Mouse (Mus musculus): ENCODE data around the gene Phc3. TPM values are rescaled to one million over a fixed set of nuclear protein-coding genes. Genes with fewer than 3 reads are reported as not detected.
A peak's percentile ranks its signal among the peaks of the same experiment; 100 is the strongest.

The Phc3 gene
- polyA plus RNA-seq, 1 experiment from 2014 or later = 7.8 TPM

DNA sequence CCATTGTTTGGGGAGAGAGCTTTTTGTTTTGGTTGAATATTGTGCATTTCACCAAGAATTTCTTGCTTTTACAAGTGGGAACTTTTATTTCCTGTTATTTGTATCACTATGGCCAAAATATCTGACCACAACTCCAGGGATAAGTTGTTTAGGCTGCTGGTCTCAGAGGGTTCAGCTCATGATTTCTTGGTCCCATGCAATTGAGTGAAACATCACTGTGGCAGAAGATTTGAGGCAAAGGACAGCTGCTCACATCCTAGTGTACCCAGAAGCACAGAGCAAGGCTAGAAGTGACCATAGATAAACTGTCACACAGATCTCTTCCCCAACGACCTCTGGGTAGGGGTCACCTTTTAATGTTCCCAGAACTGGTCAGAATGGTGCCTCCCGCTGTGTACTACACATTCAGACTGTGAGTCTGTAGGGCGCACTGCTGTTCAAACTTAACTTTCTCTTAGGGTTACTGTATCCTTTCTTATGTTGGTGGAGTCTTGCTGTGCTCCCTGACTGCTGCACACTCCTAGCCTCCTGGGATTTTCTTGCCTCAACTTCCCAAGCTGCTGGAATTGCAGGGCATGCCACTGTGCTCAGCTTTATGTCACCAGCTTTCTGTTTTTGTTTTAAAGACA, 31.9 kb upstream of the Phc3 start:
- Histone ChIP-seq H3K36me3 (ENCODE audit: insufficient read depth) (no peaks in the 10 kb centered on the region; the same call in 1 of the 2 replicates), H3K4me1 (ENCODE audit: insufficient read depth) (peaks cover 13% of the 10 kb centered on the region), H3K27me3 (ENCODE audit: insufficient read depth, low read length) (no peaks in the 10 kb centered on the region), H3K9me3 (ENCODE audit: low read depth, low read length) (no peaks in the 10 kb centered on the region), H3K27ac (ENCODE audit: low read depth) (peak overlapping the region; percentile 49; the same call in 1 of the 2 replicates), H3K9ac (no peak overlapping the region), H3K4me2 (no peak overlapping the region), H3K4me3 (ENCODE audit: low read depth, low read length) (no peak overlapping the region)
- WGBS = 41% methylated on average over 3 of the region's 3 CpGs
- no peak for ATAC-seq (ENCODE audit: insufficient read depth)
- DNase-seq = no peak
- no peak for TF ChIP-seq CTCF (IDR thresholded peaks at IDR 0.05; ENCODE audit: low read depth)

DNA sequence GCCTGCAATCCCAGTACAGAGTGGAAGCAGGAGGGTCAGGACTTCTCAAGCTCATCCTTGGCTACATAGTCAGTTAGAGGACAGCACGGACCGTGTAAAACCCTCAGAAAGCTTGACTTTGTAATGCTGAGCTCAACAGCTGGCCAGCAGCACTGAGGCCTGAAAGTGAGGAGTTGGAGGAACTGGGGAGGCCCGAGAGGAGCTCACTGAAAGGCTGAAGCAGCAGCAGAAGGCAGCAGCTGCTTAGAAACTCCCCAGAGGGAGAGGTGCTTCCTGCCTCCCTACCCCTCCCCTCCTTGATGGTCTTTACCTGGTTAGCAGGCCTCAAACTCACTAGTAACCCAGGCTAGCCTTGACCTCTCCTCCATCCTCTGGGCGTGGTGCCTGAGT, 30.8 kb upstream of the Phc3 start:
- Histone ChIP-seq H3K4me2 (peak overlapping the region; percentile 31), H3K9me3 (ENCODE audit: low read depth, low read length) (no peaks in the 10 kb centered on the region), H3K27ac (ENCODE audit: low read depth) (peak overlapping the region; percentile 84), H3K36me3 (ENCODE audit: insufficient read depth) (no peaks in the 10 kb centered on the region; the same call in 1 of the 2 replicates), H3K27me3 (ENCODE audit: insufficient read depth, low read length) (no peaks in the 10 kb centered on the region), H3K4me3 (ENCODE audit: low read depth, low read length) (no peak overlapping the region), H3K9ac (peak overlapping the region; percentile 0; the same call in 1 of the 2 replicates), H3K4me1 (ENCODE audit: insufficient read depth) (peaks cover 13% of the 10 kb centered on the region)
- TF ChIP-seq CTCF (IDR thresholded peaks at IDR 0.05; ENCODE audit: low read depth) = no peak
- no peak; the same call in 1 of the 2 replicates for ATAC-seq (ENCODE audit: insufficient read depth)
- DNase-seq = no peak
- 38% methylated on average over 4 of the region's 4 CpGs for WGBS

DNA sequence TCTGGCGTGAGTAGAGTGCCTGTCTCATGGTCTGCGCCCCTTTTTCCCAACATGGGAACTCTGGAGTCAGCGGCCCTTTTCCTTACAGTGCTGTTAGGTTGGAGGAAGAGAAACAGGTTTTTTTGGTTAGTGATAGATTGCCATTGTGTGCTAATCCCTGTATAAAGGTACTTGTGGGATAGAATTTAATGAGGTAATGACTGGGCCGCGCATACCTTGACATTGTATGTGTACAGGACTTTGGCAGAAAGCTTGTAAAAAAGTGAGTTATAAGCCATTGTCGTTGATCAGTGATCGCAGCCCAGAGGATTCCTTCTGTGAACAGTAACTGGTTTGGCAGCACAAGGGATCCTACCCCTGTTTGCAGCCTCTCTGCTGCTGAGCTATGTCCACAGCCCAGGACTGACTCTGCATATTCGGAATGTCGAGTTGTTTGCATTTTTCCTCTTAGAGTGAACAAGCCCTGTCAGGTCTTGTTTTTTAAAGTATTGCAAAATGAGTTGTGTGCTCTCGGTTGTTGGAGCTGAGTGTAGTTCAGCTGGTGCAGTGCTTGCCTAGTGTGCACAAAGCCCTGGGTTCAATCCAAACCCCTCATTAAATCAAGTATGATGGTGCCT, 30.3 kb upstream of the Phc3 start:
- WGBS = 45% methylated on average over 10 of the region's 10 CpGs
- peaks cover 15% of the 10 kb centered on the region for H3K4me1 ChIP-seq (ENCODE audit: insufficient read depth)
- ATAC-seq (ENCODE audit: insufficient read depth) = peak; percentile 43
- H3K27me3 ChIP-seq (ENCODE audit: insufficient read depth, low read length) = no peaks in the 10 kb centered on the region
- DNase-seq = peak; percentile 74
- H3K9ac ChIP-seq = no peak overlapping the region
- TF ChIP-seq CTCF (IDR thresholded peaks at IDR 0.05; ENCODE audit: low read depth) = no peak
- H3K4me3 ChIP-seq (ENCODE audit: low read depth, low read length) = no peak overlapping the region
- no peaks in the 10 kb centered on the region; the same call in 1 of the 2 replicates for H3K36me3 ChIP-seq (ENCODE audit: insufficient read depth)
- H3K9me3 ChIP-seq (ENCODE audit: low read depth, low read length) = no peaks in the 10 kb centered on the region
- peak overlapping the region; percentile 84 for H3K27ac ChIP-seq (ENCODE audit: low read depth)
- peak overlapping the region; percentile 31 for H3K4me2 ChIP-seq

DNA sequence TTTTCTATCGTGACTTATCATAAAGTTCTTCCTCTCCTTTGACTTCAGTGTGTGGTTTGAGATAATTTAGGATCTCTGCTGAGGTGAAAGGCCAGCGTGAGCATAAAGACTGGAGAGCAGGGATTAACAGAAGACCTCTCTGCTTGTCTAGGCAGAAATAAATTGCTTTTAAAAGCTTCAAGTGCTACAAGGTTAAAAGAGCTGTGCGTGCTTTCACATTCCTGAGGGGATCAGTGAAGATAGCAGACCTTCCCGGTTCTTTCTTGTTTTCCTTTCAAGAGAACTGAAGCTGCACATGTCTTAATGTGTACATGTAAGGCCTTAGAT, 27.4 kb upstream of the Phc3 start:
- peak overlapping the region; percentile 85 for H3K9ac ChIP-seq
- DNase-seq (peak; percentile 27), ATAC-seq (ENCODE audit: insufficient read depth) (no peak)
- H3K4me3 ChIP-seq (ENCODE audit: low read depth, low read length) = peak overlapping the region; percentile 82
- 5% methylated on average over 4 of the region's 4 CpGs for WGBS
- H3K4me2 ChIP-seq = peak overlapping the region; percentile 70
- no peaks in the 10 kb centered on the region for H3K27me3 ChIP-seq (ENCODE audit: insufficient read depth, low read length)
- no peaks in the 10 kb centered on the region for H3K36me3 ChIP-seq (ENCODE audit: insufficient read depth)
- peak overlapping the region; percentile 81; the same call in 1 of the 2 replicates for H3K27ac ChIP-seq (ENCODE audit: low read depth)
- H3K9me3 ChIP-seq (ENCODE audit: low read depth, low read length) = no peaks in the 10 kb centered on the region
- H3K4me1 ChIP-seq (ENCODE audit: insufficient read depth) = peaks cover 16% of the 10 kb centered on the region
- TF ChIP-seq CTCF (IDR thresholded peaks at IDR 0.05; ENCODE audit: low read depth) = no peak

DNA sequence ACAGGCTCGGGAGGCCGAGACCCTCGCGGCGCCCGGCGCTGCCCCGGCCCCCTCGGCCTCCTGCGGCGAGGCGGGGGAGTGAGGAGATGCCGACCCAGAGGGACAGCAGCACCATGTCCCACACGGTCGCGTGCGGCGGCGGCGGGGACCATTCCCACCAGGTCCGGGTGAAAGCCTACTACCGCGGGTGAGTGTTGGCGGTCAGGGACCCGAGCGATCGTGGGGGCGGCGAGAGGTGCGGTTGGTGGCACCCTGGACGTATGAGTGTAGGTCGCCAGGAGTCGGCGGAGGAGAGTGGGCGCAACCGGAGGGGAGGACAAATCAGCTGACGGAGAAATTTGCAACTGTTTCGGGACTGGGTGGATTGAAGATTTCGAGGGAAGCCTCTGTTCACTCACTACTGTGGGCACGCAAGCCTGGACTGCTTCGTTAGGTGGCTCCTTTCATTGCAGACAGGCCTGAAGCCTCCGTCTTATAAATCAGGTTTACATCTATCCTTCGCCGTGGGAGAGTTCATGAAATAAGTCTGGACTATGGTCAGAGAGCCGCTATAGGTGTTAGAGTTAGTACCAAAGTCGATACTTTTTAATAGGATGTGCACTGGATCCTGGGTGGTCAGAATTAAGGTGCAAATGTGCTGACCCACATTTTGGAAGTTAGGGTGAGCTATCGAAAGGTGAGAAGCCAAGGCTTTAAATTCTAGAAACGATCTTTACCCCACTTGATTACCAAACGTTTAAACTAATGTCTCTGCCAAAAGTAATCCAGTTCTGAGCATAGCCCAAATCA, 26.9 kb upstream of the Phc3 start:
- H3K27me3 ChIP-seq (ENCODE audit: insufficient read depth, low read length) = no peaks in the 10 kb centered on the region
- WGBS = under 1% methylated on average over 49 of the region's 49 CpGs
- ATAC-seq (ENCODE audit: insufficient read depth) = no peak; the same call in 1 of the 2 replicates
- no peak for TF ChIP-seq CTCF (IDR thresholded peaks at IDR 0.05; ENCODE audit: low read depth)
- H3K9me3 ChIP-seq (ENCODE audit: low read depth, low read length) = no peaks in the 10 kb centered on the region
- peak overlapping the region; percentile 70 for H3K4me2 ChIP-seq
- peak overlapping the region; percentile 85 for H3K9ac ChIP-seq
- DNase-seq = peak; percentile 70
- no peaks in the 10 kb centered on the region for H3K36me3 ChIP-seq (ENCODE audit: insufficient read depth)
- H3K4me1 ChIP-seq (ENCODE audit: insufficient read depth) = peaks cover 16% of the 10 kb centered on the region
- H3K4me3 ChIP-seq (ENCODE audit: low read depth, low read length) = peak overlapping the region; percentile 82
- H3K27ac ChIP-seq (ENCODE audit: low read depth) = peak overlapping the region; percentile 81

DNA sequence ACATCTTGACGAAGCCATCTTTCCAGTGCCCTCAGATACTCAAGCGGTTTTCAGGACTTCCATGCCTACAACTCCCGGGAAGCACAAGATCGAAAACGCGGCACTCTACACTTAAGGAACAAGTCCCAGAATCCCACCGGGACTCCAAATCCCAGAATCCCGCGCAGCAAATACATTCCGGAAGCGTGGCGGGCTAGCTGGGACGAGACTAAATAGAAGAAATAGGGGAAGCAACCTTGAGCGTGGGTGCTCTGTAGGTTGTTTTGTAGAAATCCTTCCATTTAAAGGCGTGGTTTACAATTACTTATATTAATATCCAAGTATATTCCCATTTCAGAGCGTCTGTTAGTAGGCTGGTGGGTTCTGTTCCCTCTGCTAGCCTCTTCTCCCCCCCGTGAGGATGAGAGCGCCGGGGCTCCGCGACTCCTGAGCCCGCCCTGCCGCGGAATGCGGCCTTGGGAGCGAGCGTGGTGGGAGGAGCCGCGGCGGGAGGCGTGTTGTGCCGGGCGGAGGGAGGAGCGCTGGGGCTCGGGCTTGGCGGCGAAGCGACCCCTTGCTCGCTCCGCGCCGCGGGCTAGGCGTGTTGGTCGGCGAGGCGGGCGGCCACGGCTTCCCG, 26.2 kb upstream of the Phc3 start, which contains the start of gene Prkci:
Gene Prkci, plus strand, starts transcription at position 465 of the 616 bp plus-strand sequence.
- H3K4me2 ChIP-seq = peak within 1 kb of the TSS; percentile 70
- H3K9me3 ChIP-seq (ENCODE audit: low read depth, low read length) = no peaks in the 10 kb centered on the region
- H3K27me3 ChIP-seq (ENCODE audit: insufficient read depth, low read length) = no peaks in the 10 kb centered on the region
- H3K4me1 ChIP-seq (ENCODE audit: insufficient read depth) = peaks cover 14% of the 10 kb centered on the region
- H3K9ac ChIP-seq = peak within 1 kb of the TSS; percentile 85
- peak; percentile 96 for ATAC-seq (ENCODE audit: insufficient read depth)
- peak; percentile 98 for DNase-seq
- H3K27ac ChIP-seq (ENCODE audit: low read depth) = peak within 1 kb of the TSS; percentile 81
- peak within 1 kb of the TSS; percentile 82 for H3K4me3 ChIP-seq (ENCODE audit: low read depth, low read length)
- no peaks in the 10 kb centered on the region for H3K36me3 ChIP-seq (ENCODE audit: insufficient read depth)
- no peak for TF ChIP-seq CTCF (IDR thresholded peaks at IDR 0.05; ENCODE audit: low read depth)
- WGBS = under 1% methylated on average over 35 of the region's 50 CpGs
